Mouse (Mus musculus) layer of hippocampus, adult 6 months (tissue): ENCODE measurements around the gene Elmod2. TPM values are rescaled to one million over a fixed set of nuclear protein-coding genes. Genes with fewer than 3 reads are reported as not detected.

ENCODE experiments used
- long read RNA-seq, 2 experiments: library from polyadenylated mRNA; unstranded; transcript quantifications; one replicate each; pipeline ENCODE4 v2.0.0; 2019 to 2020
- polyA plus RNA-seq: library from polyadenylated mRNA; unstranded; fragments of <200 nt; fragmentation: Nextera tagmentation; gene quantifications from 2 replicates; pipeline ENCODE4 v1.2.3, GENCODE M21; 2021

Gene Elmod2
- polyA plus RNA-seq, result 2.7 and 3.7 TPM in 2 replicates
- long read RNA-seq, experiment 1, full-length matches to known transcripts, result 3 of 4 reads
- long read RNA-seq, experiment 1, partial matches to known transcripts, result 0 of 4 reads
- long read RNA-seq, experiment 1, other reads (novel, unspliced or antisense), result 1 of 4 reads
- long read RNA-seq, experiment 2, full-length matches to known transcripts, result 43 of 53 reads
- long read RNA-seq, experiment 2, partial matches to known transcripts, result 2 of 53 reads
- long read RNA-seq, experiment 2, other reads (novel, unspliced or antisense), result 8 of 53 reads

DNA sequence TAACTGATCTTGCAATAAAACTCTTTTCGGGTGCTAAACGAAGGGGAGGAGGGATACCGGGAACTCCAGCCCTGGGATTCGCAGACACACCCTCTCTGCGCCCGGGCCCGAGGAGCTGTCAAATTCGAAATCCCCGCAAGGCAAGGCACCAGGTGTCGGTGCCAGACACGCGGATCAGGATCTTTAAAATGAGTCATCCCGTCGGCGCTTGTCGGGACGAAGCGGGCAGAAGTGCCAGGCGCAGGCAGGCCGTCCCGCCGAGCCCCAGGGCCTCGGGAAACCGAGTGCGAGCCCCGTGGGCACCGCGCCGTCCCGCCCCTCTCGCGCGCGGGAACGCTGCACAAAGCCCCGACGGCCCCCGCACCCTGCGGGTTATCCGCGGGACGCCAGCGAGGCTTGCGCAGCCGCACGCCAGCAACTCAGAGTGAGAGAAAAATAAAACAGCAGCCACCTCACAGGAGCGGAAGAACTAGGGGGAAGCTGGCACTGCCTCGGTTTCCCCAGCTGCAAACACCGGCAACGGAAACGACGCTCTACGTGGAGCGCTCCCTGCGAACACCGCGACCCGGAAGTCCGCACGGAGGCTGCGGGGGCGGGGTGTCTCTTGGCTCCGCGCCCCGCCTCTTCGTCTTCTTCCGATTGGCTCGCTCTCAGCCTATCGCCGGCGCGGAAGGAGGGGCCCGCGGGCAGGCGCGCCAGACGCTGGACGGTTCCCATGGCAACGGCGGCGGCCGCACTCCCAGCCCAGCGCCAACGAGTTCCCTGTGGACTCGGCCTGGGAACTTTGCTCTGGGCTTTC lies at the start of gene Elmod2:
TSS of gene Elmod2 (minus strand) at position 588 of the 799 bp plus-strand sequence.

GRCm38 (mm10) chr8:83348263-83348662 lies 16.0 kb upstream of the Elmod2 start, which contains the start of gene Mgat4d:
Gene Mgat4d (plus strand): TSS chr8:83348471.

GRCm38 (mm10) chr8:83290176-83290575 lies 42.1 kb downstream of the Elmod2 start, which contains the start of gene Ucp1:
Gene Ucp1 (plus strand): TSS chr8:83290352.

Other genes with a start within 250 kb of the Elmod2 start
- gene Tbc1d9, start 167.1 kb downstream of the Elmod2 start, polyA plus RNA-seq, result 4.8 and 7.6 TPM in 2 replicates
- 5.7 and 6.0 TPM in 2 replicates for gene Gm10645, start 166.3 kb downstream of the Elmod2 start, polyA plus RNA-seq
- gene Ucp1, start 42.1 kb downstream of the Elmod2 start, polyA plus RNA-seq, result not detected in 2 replicates
- not detected in 2 replicates for gene Mgat4d, start 16.0 kb upstream of the Elmod2 start, polyA plus RNA-seq
- gene Clgn, start 57.4 kb upstream of the Elmod2 start, polyA plus RNA-seq, result 2.0 and 2.4 TPM in 2 replicates
- gene Scoc, start 125.9 kb upstream of the Elmod2 start, polyA plus RNA-seq, result 429 and 455 TPM in 2 replicates
- gene Olfr370, start 203.3 kb upstream of the Elmod2 start, polyA plus RNA-seq, result not detected in 2 replicates
- 527 and 627 TPM in 2 replicates for gene Ndufb7, start 234.2 kb upstream of the Elmod2 start, polyA plus RNA-seq